In the genomic region with DNA sequence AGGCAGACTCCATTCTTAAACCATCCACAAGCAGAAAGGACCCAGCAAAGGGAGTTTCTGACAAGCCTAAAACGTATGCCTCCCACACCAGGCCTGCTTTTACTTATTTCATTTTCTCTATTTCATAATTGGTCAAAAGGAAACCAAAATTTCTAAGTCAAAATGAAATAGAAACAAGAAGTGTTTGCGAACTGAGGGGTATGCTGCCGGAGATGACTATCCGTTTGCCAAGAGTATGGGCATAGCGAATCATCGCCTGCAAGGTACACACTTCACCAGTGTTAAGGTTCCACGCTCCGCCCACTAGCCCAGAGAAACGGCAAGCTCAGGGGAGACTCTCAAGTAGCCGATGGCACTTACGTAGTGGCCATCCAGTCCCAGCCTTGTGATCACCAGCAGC, we compare ENCODE assay signal across 29 mouse cellular contexts.
DNase-seq lines count a peak whose midpoint lies in the region; ATAC-seq and TF ChIP-seq lines count a peak whose summit lies in the region.
"Had no signal": no experiment of that assay in that cellular context is flagged by ENCODE, and none has a peak within 500 bp of the region (broad histone marks: within the 10 kb centered on the region; RNA-seq: fewer than 3 reads in every experiment).

No protein-coding gene starts in this region.

- peak; percentile 13 for DNase-seq in right cerebral cortex, adult 18-20 months
- no peak for DNase-seq in right cerebral cortex, postnatal 4 days
- DNase-seq in T-cell, adult 2 months (ENCODE audit: low spot score): no peak
- DNase-seq: adrenal gland, postnatal 14 days; cerebellum, adult 18-20 months; cerebellum, postnatal 14 days; gastrocnemius, postnatal 25 days; heart, adult 18-20 months; kidney, postnatal 4 days; layer of hippocampus, postnatal 36 days; liver, embryonic 13.5 days; lung, adult 18-20 months; lung, postnatal 4 days; midbrain, embryonic 14.5 days; retina, postnatal 1 day; right cerebral cortex, postnatal 25 days had no signal

- no peak overlapping the region for H3K27ac ChIP-seq in intestine, postnatal 0 days (ENCODE audit: low read depth, low read length)
- H3K27ac ChIP-seq in intestine, embryonic 15.5 days: no peak overlapping the region
- H3K27ac ChIP-seq: forebrain, embryonic 13.5 days; hindbrain, embryonic 14.5 days; kidney, postnatal 0 days; limb, embryonic 10.5 days; limb, embryonic 15.5 days; liver, embryonic 13.5 days; stomach, embryonic 15.5 days had no signal

- peaks cover 35% of the 10 kb centered on the region for H3K36me3 ChIP-seq in intestine, postnatal 0 days (ENCODE audit: control insufficient read depth, insufficient read depth)
- no peaks in the 10 kb centered on the region for H3K36me3 ChIP-seq in intestine, embryonic 15.5 days

- H3K4me1 ChIP-seq in intestine, postnatal 0 days (replicated peaks; ENCODE audit: control insufficient read depth, insufficient read depth, low read length): no peaks in the 10 kb centered on the region
- H3K4me1 ChIP-seq in intestine, embryonic 15.5 days (replicated peaks): peaks cover 4% of the 10 kb centered on the region; the same call in 1 of the 2 replicates
- H3K4me1 ChIP-seq: limb, embryonic 10.5 days had no signal

- no peak overlapping the region for H3K9ac ChIP-seq in intestine, postnatal 0 days (ENCODE audit: low read depth, low read length)
- H3K9ac ChIP-seq in intestine, embryonic 15.5 days: no peak overlapping the region
- H3K9ac ChIP-seq: forebrain, embryonic 13.5 days; hindbrain, embryonic 14.5 days; limb, embryonic 15.5 days; liver, embryonic 13.5 days; stomach, embryonic 15.5 days had no signal

- H3K27me3 ChIP-seq in intestine, postnatal 0 days (replicated peaks; ENCODE audit: control insufficient read depth, insufficient read depth, low read length): no peaks in the 10 kb centered on the region
- H3K27me3 ChIP-seq in intestine, embryonic 15.5 days (replicated peaks): no peaks in the 10 kb centered on the region
- H3K27me3 ChIP-seq: forebrain, embryonic 13.5 days; limb, embryonic 15.5 days; liver, embryonic 13.5 days; stomach, embryonic 15.5 days had no signal

- ATAC-seq in activated CD4-positive, CD25-positive, alpha-beta regulatory T cell, adult 4 months: peak; percentile 76
- ATAC-seq in inflammation-experienced regulatory T-cells, adult 6 months: peak; percentile 76
- no peak for ATAC-seq in intestine, postnatal 0 days
- ATAC-seq in intestine, embryonic 15.5 days: no peak
- ATAC-seq: forebrain, embryonic 13.5 days; lung, postnatal 0 days had no signal

- TF ChIP-seq CTCF in intestine, postnatal 0 days (IDR thresholded peaks at IDR 0.05; ENCODE audit: low read depth): no peak

- H3K4me2 ChIP-seq in intestine, postnatal 0 days (replicated peaks; ENCODE audit: low read depth): no peak overlapping the region
- H3K4me2 ChIP-seq in intestine, embryonic 15.5 days (replicated peaks): no peak overlapping the region
- H3K4me2 ChIP-seq: forebrain, embryonic 13.5 days; heart, embryonic 11.5 days; hindbrain, embryonic 14.5 days; limb, embryonic 15.5 days; liver, embryonic 13.5 days; stomach, embryonic 15.5 days had no signal

- 94% methylated on average over 11 of the region's 11 CpGs for WGBS in intestine, postnatal 0 days
- WGBS in intestine, embryonic 15.5 days: 90% methylated on average over 11 of the region's 11 CpGs

- H3K9me3 ChIP-seq in intestine, postnatal 0 days (ENCODE audit: control insufficient read depth): no peaks in the 10 kb centered on the region
- no peaks in the 10 kb centered on the region for H3K9me3 ChIP-seq in intestine, embryonic 15.5 days
- H3K9me3 ChIP-seq: forebrain, embryonic 13.5 days; G1E; limb, embryonic 10.5 days; limb, embryonic 15.5 days; liver, embryonic 13.5 days; stomach, embryonic 15.5 days had no signal

- no peak overlapping the region for H3K4me3 ChIP-seq in intestine, postnatal 0 days (ENCODE audit: low read depth, low read length)
- H3K4me3 ChIP-seq in intestine, embryonic 15.5 days (replicated peaks): no peak overlapping the region
- H3K4me3 ChIP-seq: forebrain, embryonic 13.5 days; limb, embryonic 10.5 days; limb, embryonic 15.5 days; liver, embryonic 13.5 days; stomach, embryonic 15.5 days had no signal

Comparison
In these comparisons a context has a peak if more than half of its experiments do, and no peak if none do; other contexts are left out.
1. ATAC-seq: peak in activated CD4-positive, CD25-positive, alpha-beta regulatory T cell, adult 4 months (single experiment) and inflammation-experienced regulatory T-cells, adult 6 months (single experiment); none in intestine, postnatal 0 days (single experiment) and intestine, embryonic 15.5 days (single experiment).